Mouse (Mus musculus): ENCODE results near the gene Med1. TPM values are rescaled to one million over a fixed set of nuclear protein-coding genes. Genes with fewer than 3 reads are reported as not detected.

The Med1 gene
- 63.3 TPM for polyA plus RNA-seq (2017; shearing (Covaris generic))

GRCm38 (mm10) chr11:98192901-98193805 is at the start of gene Med1:
Med1 (minus strand) TSS chr11:98193293.

GRCm38 (mm10) chr11:98202641-98203350 is 9.7 kb upstream of the Med1 start, which contains the start of gene Cdk12:
Cdk12 (plus strand) TSS chr11:98203059.

GRCm38 (mm10) chr11:98149786-98150624 is 43.1 kb downstream of the Med1 start, which contains the start of gene Fbxl20:
Fbxl20 (minus strand) TSS chr11:98150403.

Other genes starting within 250 kb of the Med1 start
- gene Plxdc1, start 206.8 kb downstream of the Med1 start, polyA plus RNA-seq (2017; shearing (Covaris generic)): 2.4 TPM
- gene Arl5c, start 197.1 kb downstream of the Med1 start, polyA plus RNA-seq (2017; shearing (Covaris generic)): 67.3 TPM
- 13.5 TPM for gene Cacnb1, start 170.3 kb downstream of the Med1 start, polyA plus RNA-seq (2017; shearing (Covaris generic))
- gene Rpl19, start 166.6 kb downstream of the Med1 start, polyA plus RNA-seq (2017; shearing (Covaris generic)): 1,729 TPM
- gene Stac2, start 139.8 kb downstream of the Med1 start, polyA plus RNA-seq (2017; shearing (Covaris generic)): not detected
- 41.4 TPM for gene Fbxl20, start 42.9 kb downstream of the Med1 start, polyA plus RNA-seq (2017; shearing (Covaris generic))
- 20.0 TPM for gene Cdk12, start 9.8 kb upstream of the Med1 start, polyA plus RNA-seq (2017; shearing (Covaris generic))
- gene Neurod2, start 136.4 kb upstream of the Med1 start, polyA plus RNA-seq (2017; shearing (Covaris generic)): not detected
- not detected for gene Ppp1r1b, start 155.1 kb upstream of the Med1 start, polyA plus RNA-seq (2017; shearing (Covaris generic))
- 44.2 TPM for gene Stard3, start 165.1 kb upstream of the Med1 start, polyA plus RNA-seq (2017; shearing (Covaris generic))
- gene Tcap, start 190.5 kb upstream of the Med1 start, polyA plus RNA-seq (2017; shearing (Covaris generic)): not detected
- gene Pnmt, start 193.2 kb upstream of the Med1 start, polyA plus RNA-seq (2017; shearing (Covaris generic)): not detected
- gene Pgap3, start 207.2 kb upstream of the Med1 start, polyA plus RNA-seq (2017; shearing (Covaris generic)): 10.3 TPM
- gene Erbb2, start 219.2 kb upstream of the Med1 start, polyA plus RNA-seq (2017; shearing (Covaris generic)): 0.07 TPM
- gene Mien1, start 245.7 kb upstream of the Med1 start, polyA plus RNA-seq (2017; shearing (Covaris generic)): 128 TPM

Measured in effector memory CD4-positive, alpha-beta T cell, adult 5 months (primary cell).